Mouse (Mus musculus) intestine, embryonic 14.5 days (tissue): ENCODE measurements around the gene Fmnl3. TPM values are rescaled to one million over a fixed set of nuclear protein-coding genes. Genes with fewer than 3 reads are reported as not detected.

Experiments used
- ATAC-seq: fragments of 200-750 bp; cut with Nextera tagmentation; replicated peaks from 2 replicates; pipeline ENCODE4 v1.8.0; 2017; ENCODE audit warnings: low read depth, moderate number of reproducible peaks, moderate TSS enrichment, moderate library complexity; ENCODE audit not compliant: low FRiP score, low TSS enrichment
- DNase-seq: peaks from one replicate; pipeline ENCODE4 v3.0.0-alpha.2; 2018; ENCODE audit warnings: low spot score
- H3K27ac ChIP-seq: fragments of 300-500 bp; sonication (generic); 2 replicates; pipeline ENCODE4 v1.5.1; 2014; ENCODE audit warnings: low read depth, mild to moderate bottlenecking, control low read depth
- H3K27me3 ChIP-seq: fragments of 300-500 bp; sonication (generic); replicated peaks from 2 replicates; pipeline ENCODE4 v1.6.1; 2014; ENCODE audit warnings: low read length, control low read depth; ENCODE audit not compliant: control insufficient read depth, insufficient read depth
- H3K36me3 ChIP-seq: fragments of 300-500 bp; sonication (generic); 2 replicates; pipeline ENCODE4 v1.6.1; 2014; ENCODE audit warnings: low read length, control low read depth; ENCODE audit not compliant: control insufficient read depth, insufficient read depth
- H3K4me1 ChIP-seq: fragments of 300-500 bp; sonication (generic); replicated peaks from 2 replicates; pipeline ENCODE4 v1.6.1; 2014; ENCODE audit warnings: low read length, control low read depth, mixed read lengths; ENCODE audit not compliant: control insufficient read depth, insufficient read depth
- H3K4me2 ChIP-seq: fragments of 300-500 bp; sonication (generic); 2 replicates; pipeline ENCODE4 v1.6.1; 2014; ENCODE audit warnings: low read length
- H3K4me3 ChIP-seq: fragments of 300-500 bp; sonication (generic); 2 replicates; pipeline ENCODE4 v1.5.1; 2014; ENCODE audit warnings: low read depth, low read length, control low read depth, mixed read lengths
- H3K9ac ChIP-seq: fragments of 300-500 bp; sonication (generic); 2 replicates; pipeline ENCODE4 v1.6.1; 2014; ENCODE audit warnings: mild to moderate bottlenecking, low read length
- H3K9me3 ChIP-seq: fragments of 300-500 bp; sonication (generic); 2 replicates; pipeline ENCODE4 v1.6.1; 2016; ENCODE audit warnings: low read length, control low read depth; ENCODE audit not compliant: control insufficient read depth
- WGBS: fragments of 180-500 bp; shearing (Covaris S2); extraction: QIAGEN DNeasy Blood & Tissue Kit; methylation state at CpG from one replicate; pipeline ENCODE4 v1.1.7; 2014; 5-methylcytosine and 5-hydroxymethylcytosine counted together
- polyA plus RNA-seq: library from polyadenylated mRNA; unstranded; fragments of >200 nt; fragmentation: Nextera tagmentation; extraction: Ambion mirVana; gene quantifications from 2 replicates; pipeline ENCODE4 v1.2.1, GENCODE M21; 2014

Fmnl3 gene
- polyA plus RNA-seq, 1 experiment from 2014 or later = 15.9 TPM

DNA sequence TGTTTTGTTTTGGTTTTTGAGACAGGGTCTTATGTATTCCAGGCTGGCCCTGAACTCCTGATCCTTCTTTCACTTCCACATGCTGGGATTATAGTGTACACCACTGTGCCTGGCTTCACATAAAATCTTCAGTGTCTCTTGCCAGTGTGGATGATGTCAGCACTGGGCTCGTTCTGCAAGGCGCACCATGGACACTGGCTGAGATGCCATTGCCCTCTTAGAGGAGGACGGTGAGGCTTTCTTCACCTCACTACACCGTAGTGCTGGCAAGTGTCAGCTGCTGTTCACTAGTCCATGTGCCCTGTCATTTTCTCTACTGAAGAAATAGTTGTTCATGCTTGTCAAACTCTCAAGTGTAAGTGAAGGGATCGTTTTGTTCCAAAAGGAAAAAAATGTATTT is 59.7 kb downstream of the Fmnl3 start:
- Histone ChIP-seq H3K36me3 (peaks cover 90% of the 10 kb centered on the region), H3K27me3 (no peaks in the 10 kb centered on the region), H3K27ac (no peak overlapping the region), H3K9ac (no peak overlapping the region), H3K4me3 (no peak overlapping the region), H3K4me2 (no peak overlapping the region), H3K9me3 (no peaks in the 10 kb centered on the region), H3K4me1 (no peaks in the 10 kb centered on the region)
- 90% methylated on average over 5 of the region's 5 CpGs for WGBS
- ATAC-seq (no peak), DNase-seq (no peak)

- ATAC-seq = no peak
- H3K36me3 ChIP-seq = peaks cover 95% of the 10 kb centered on the region
- WGBS = 91% methylated on average over 9 of the region's 9 CpGs
These were observed 60.7 kb downstream of the Fmnl3 start for GRCm38 (mm10) chr15:99309549-99309948.

DNA sequence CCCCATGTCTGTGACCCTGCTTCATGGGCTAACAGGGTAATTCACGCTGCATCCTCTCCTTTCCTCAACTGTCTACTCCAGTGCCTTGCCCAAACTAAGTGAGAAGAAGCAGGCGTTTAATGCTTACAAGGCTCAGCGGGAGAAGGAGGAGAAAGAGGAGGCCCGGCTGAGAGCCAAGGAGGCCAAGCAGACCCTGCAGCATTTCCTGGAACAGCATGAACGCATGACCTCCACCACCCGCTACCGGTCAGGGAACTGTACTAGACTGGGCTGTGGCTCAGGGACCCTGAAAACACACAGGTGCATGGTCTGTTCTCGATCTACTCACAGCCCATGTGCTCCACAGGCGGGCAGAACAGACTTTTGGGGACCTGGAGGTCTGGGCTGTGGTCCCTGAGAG is 62.8 kb downstream of the Fmnl3 start:
- Histone ChIP-seq H3K4me1 (no peaks in the 10 kb centered on the region), H3K4me2 (no peak overlapping the region), H3K9me3 (no peaks in the 10 kb centered on the region), H3K36me3 (peaks cover 87% of the 10 kb centered on the region), H3K4me3 (no peak overlapping the region), H3K27ac (no peak overlapping the region), H3K9ac (no peak overlapping the region), H3K27me3 (no peaks in the 10 kb centered on the region)
- WGBS = 86% methylated on average over 9 of the region's 9 CpGs
- ATAC-seq = no peak
- no peak for DNase-seq

More at GRCm38 (mm10) chr15:99309549-99309948, 60.7 kb downstream of the Fmnl3 start:
- H3K27me3 ChIP-seq = no peaks in the 10 kb centered on the region
- DNase-seq = no peak
- H3K4me3 ChIP-seq = no peak overlapping the region
- no peaks in the 10 kb centered on the region for H3K4me1 ChIP-seq
- H3K9ac ChIP-seq = no peak overlapping the region
- H3K4me2 ChIP-seq = no peak overlapping the region
- no peaks in the 10 kb centered on the region for H3K9me3 ChIP-seq
- no peak overlapping the region for H3K27ac ChIP-seq

DNA sequence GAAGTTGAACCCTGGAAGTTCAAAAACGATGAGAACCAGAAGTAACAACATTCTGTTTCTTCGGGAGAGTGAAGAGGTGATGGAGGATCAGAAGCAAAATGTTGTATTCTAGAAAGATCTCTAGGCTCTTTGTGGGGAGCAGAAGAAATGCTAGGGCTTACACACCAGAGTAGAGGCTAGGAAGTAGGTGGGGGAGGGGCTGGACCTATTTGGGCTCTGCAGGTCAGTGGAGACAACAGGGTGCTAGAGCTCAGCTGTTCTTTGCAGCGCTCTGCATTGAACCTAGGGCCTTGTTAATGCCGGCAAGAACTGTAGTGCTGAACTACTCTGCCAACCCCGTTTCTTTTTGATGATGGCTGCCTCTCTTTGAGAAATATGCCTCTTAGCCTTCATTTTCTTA is 74.1 kb downstream of the Fmnl3 start:
- 0 out of 2 replicates have a peak overlapping the region, but pooled peaks have one; percentile 87 for H3K27ac ChIP-seq
- H3K27me3 ChIP-seq = no peaks in the 10 kb centered on the region
- no peak overlapping the region for H3K9ac ChIP-seq

DNA sequence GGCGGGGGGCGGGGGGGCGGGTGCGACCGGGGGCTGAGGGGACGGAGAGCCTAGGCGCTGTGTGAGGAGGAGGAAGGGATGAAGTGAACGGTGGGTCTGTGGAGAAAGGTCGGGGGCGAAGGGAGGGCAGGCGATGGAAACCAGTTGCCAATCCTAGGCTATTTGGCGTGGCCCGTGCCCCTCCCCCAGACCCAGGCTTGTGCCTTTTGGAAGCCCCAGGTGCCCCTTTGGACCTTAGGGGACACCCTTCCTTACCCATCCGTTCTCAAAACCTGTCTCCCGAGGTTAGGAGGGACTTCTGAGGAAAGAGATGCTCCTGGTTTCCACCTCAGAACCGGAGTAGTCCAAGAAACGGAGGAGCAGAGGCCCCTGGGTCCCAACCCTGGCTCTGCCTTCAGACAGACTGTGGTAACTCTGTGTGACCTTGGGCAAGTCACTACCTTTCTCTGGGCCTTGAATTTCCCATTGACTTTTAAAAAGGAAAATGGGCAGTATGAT is 74.7 kb downstream of the Fmnl3 start, which contains the start of gene Fam186b:
TSS of gene Fam186b (minus strand) at position 405 of the 498 bp plus-strand sequence.
- DNase-seq = peak; percentile 72
- 2% methylated on average over 12 of the region's 17 CpGs for WGBS
- Histone ChIP-seq H3K4me2 (peak within 1 kb of the TSS; percentile 63), H3K9me3 (no peaks in the 10 kb centered on the region), H3K27ac (peak within 1 kb of the TSS; percentile 87), H3K27me3 (no peaks in the 10 kb centered on the region), H3K9ac (peak within 1 kb of the TSS; percentile 66), H3K36me3 (no peaks in the 10 kb centered on the region), H3K4me1 (no peaks in the 10 kb centered on the region), H3K4me3 (peak within 1 kb of the TSS; percentile 73)
- ATAC-seq = peak; percentile 34; the same call in 1 of the 2 replicates

More for the DNA sequence above, 74.1 kb downstream of the Fmnl3 start:
- H3K4me2 ChIP-seq = peak overlapping the region; percentile 63
- no peaks in the 10 kb centered on the region for H3K9me3 ChIP-seq
- H3K4me3 ChIP-seq = peak overlapping the region; percentile 73; the same call in 1 of the 2 replicates
- no peaks in the 10 kb centered on the region for H3K36me3 ChIP-seq
- DNase-seq (no peak), ATAC-seq (no peak)
- H3K4me1 ChIP-seq = no peaks in the 10 kb centered on the region
- 46% methylated on average over 5 of the region's 5 CpGs for WGBS

DNA sequence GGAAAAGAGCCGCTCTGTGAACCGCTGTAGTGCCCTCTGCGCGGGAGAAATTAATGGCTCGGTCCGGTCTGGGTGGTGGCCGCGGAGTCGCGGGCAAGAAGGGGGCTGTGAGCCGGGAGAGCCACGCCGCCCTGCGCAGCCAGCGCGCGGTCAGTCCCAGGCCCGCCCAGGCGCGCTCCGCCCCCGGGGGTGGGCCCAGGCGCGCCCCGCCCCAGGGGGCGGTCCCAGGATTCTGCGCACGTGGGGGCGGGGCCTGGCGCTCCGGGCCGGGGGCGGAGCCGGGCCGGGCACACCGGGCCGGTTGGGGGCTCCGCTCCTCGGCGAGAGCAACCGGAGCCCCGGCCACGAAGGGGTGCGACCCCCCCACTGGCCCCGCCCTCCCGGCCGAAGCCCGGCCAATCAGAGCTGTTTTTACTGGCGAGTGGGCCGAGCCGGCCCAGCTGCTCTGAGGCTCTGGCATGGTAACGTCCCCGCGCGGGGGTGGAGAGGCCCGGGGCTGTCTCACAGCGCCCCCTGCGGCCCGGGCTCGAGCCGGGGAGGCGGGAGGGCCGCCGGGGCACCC is 75.4 kb downstream of the Fmnl3 start, which contains the start of gene Prpf40b:
TSS of gene Prpf40b (plus strand) at position 275 of the 562 bp plus-strand sequence.
- peak within 1 kb of the TSS; percentile 63 for H3K4me2 ChIP-seq
- DNase-seq (peak; percentile 97), ATAC-seq (peak; percentile 92)
- no peaks in the 10 kb centered on the region for H3K9me3 ChIP-seq
- H3K9ac ChIP-seq = peak within 1 kb of the TSS; percentile 66
- no peaks in the 10 kb centered on the region for H3K4me1 ChIP-seq
- peak within 1 kb of the TSS; percentile 73 for H3K4me3 ChIP-seq
- no peaks in the 10 kb centered on the region for H3K27me3 ChIP-seq
- WGBS = 0% methylated on average over 41 of the region's 64 CpGs
- peak within 1 kb of the TSS; percentile 87 for H3K27ac ChIP-seq
- no peaks in the 10 kb centered on the region for H3K36me3 ChIP-seq

DNA sequence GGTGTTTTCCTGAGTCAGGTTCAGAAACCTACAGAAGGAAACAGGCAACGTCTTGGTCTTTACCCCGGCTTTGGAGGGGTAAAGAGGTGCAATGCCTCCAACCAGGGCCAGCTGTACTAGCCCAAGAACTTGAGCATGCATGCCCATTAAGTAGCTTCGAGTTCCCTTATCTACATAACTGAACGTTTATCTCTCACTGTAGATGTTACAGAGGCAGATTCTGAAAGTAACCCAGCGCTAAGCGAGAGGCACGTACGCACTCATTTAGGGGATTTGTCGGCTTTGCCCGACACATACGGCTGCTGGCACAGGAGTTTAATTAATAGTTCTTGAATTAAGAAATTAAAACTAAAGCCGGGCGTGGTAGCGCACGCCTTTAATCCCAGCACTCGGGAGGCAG is 76.0 kb downstream of the Fmnl3 start:
- ATAC-seq (no peak), DNase-seq (peak; percentile 65)
- no peaks in the 10 kb centered on the region for H3K9me3 ChIP-seq
- WGBS = 22% methylated on average over 16 of the region's 16 CpGs
- peak overlapping the region; percentile 73 for H3K4me3 ChIP-seq
- no peaks in the 10 kb centered on the region for H3K4me1 ChIP-seq
- peak overlapping the region; percentile 66 for H3K9ac ChIP-seq
- H3K4me2 ChIP-seq = peak overlapping the region; percentile 63
- no peaks in the 10 kb centered on the region for H3K36me3 ChIP-seq
- no peak overlapping the region; the same call in 1 of the 2 replicates for H3K27ac ChIP-seq
- H3K27me3 ChIP-seq = no peaks in the 10 kb centered on the region

GRCm38 (mm10) chr15:99290586-99290985 is 79.7 kb downstream of the Fmnl3 start:
- 84% methylated on average over 11 of the region's 11 CpGs for WGBS
- no peaks in the 10 kb centered on the region for H3K4me1 ChIP-seq
- no peaks in the 10 kb centered on the region for H3K9me3 ChIP-seq
- no peaks in the 10 kb centered on the region for H3K36me3 ChIP-seq
- no peak overlapping the region for H3K4me2 ChIP-seq
- H3K9ac ChIP-seq = no peak overlapping the region
- DNase-seq (no peak), ATAC-seq (no peak)
- H3K27ac ChIP-seq = no peak overlapping the region
- H3K27me3 ChIP-seq = no peaks in the 10 kb centered on the region
- no peak overlapping the region for H3K4me3 ChIP-seq

DNA sequence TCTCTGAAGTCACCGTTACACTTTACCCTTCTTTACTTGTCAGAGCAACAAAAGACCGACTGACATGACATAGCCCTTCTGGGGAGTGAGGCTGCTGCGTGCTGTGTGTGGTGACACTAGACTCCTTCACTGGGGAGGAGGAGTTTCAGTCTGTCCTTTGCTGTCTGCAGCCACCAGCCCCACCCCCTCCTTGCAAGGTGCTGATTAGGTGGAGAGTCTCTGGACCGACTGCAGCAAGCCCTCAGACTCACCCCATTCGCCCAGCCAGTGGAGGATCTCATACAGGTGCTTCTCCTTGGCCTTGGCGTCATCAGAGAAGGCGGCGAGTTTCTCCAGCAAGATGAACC is 85.1 kb downstream of the Fmnl3 start:
- peak; percentile 59 for ATAC-seq
- H3K4me2 ChIP-seq = no peak overlapping the region

More for the DNA sequence above, 85.1 kb downstream of the Fmnl3 start:
- no peaks in the 10 kb centered on the region for H3K27me3 ChIP-seq
- H3K9me3 ChIP-seq = no peaks in the 10 kb centered on the region
- H3K27ac ChIP-seq = no peak overlapping the region
- 55% methylated on average over 8 of the region's 8 CpGs for whole genome bisulfite sequencing
- H3K9ac ChIP-seq = no peak overlapping the region
- H3K4me1 ChIP-seq = no peaks in the 10 kb centered on the region
- no peaks in the 10 kb centered on the region for H3K36me3 ChIP-seq
- H3K4me3 ChIP-seq = no peak overlapping the region
- DNase-seq = no peak
